Mouse (Mus musculus): ENCODE measurements around the gene Gm49368. TPM values are rescaled to one million over a fixed set of nuclear protein-coding genes. Genes with fewer than 3 reads are reported as not detected.
"Not testable (repeated sequence)": the region's sequence is repeated elsewhere in the genome, so short reads cannot be mapped to it uniquely, and the experiment has no call there.

The Gm49368 gene
- polyA plus RNA-seq (2015; fragmentation: Nextera tagmentation; extraction: Ambion mirVana) = not detected in 2 replicates

- no peak within 1 kb of the TSS for H3K27ac ChIP-seq
- H3K4me1 ChIP-seq = no peaks in the 10 kb centered on the region
- no peak within 1 kb of the TSS for H3K4me3 ChIP-seq
- 88% methylated on average over 7 of the region's 7 CpGs for WGBS
- ATAC-seq (ENCODE audit: insufficient number of reproducible peaks, insufficient read depth, low FRiP score, low TSS enrichment, low read depth) = no peak
- H3K9ac ChIP-seq = no peak within 1 kb of the TSS
- no peak within 1 kb of the TSS for H3K4me2 ChIP-seq
- H3K9me3 ChIP-seq = 0 out of 2 replicates have a peak, but pooled peaks cover 3% of the 10 kb centered on the region
- no peaks in the 10 kb centered on the region for H3K27me3 ChIP-seq
- H3K36me3 ChIP-seq = no peaks in the 10 kb centered on the region
These were observed at the start of gene Gm49368, which contains the start of gene Itgam for GRCm38 (mm10) chr7:128062456-128062855. TSS of gene Gm49368 (plus strand) at chr7:128062683. TSS of gene Itgam (plus strand) at chr7:128062640.

- Histone ChIP-seq H3K4me3 (no peak overlapping the region), H3K27ac (no peak overlapping the region), H3K9ac (no peak overlapping the region), H3K9me3 (no peaks in the 10 kb centered on the region), H3K36me3 (no peaks in the 10 kb centered on the region), H3K4me1 (no peaks in the 10 kb centered on the region), H3K27me3 (0 out of 2 replicates have a peak, but pooled peaks cover 5% of the 10 kb centered on the region), H3K4me2 (no peak overlapping the region)
- WGBS = 91% methylated on average over 13 of the region's 13 CpGs
- ATAC-seq (ENCODE audit: insufficient number of reproducible peaks, insufficient read depth, low FRiP score, low TSS enrichment, low read depth) = no peak
These were observed 49.4 kb upstream of the Gm49368 start for GRCm38 (mm10) chr7:128013116-128013515.

GRCm38 (mm10) chr7:128016134-128016533 lies 46.3 kb upstream of the Gm49368 start:
- H3K4me1 ChIP-seq; ATAC-seq (ENCODE audit: insufficient number of reproducible peaks, insufficient read depth, low FRiP score, low TSS enrichment, low read depth); H3K36me3 ChIP-seq; H3K27me3 ChIP-seq; H3K9ac ChIP-seq; H3K27ac ChIP-seq; H3K4me2 ChIP-seq; H3K4me3 ChIP-seq; H3K9me3 ChIP-seq: not testable (repeated sequence)
- 75% methylated on average over 5 of the region's 5 CpGs for WGBS

- no peak overlapping the region for H3K9ac ChIP-seq
- no peaks in the 10 kb centered on the region for H3K4me1 ChIP-seq
- no peak overlapping the region for H3K4me2 ChIP-seq
- ATAC-seq (ENCODE audit: insufficient number of reproducible peaks, insufficient read depth, low FRiP score, low TSS enrichment, low read depth) = no peak
- no peak overlapping the region for H3K4me3 ChIP-seq
- WGBS = 64% methylated on average over 6 of the region's 6 CpGs
- H3K27ac ChIP-seq = no peak overlapping the region
- no peaks in the 10 kb centered on the region for H3K27me3 ChIP-seq
- no peaks in the 10 kb centered on the region for H3K9me3 ChIP-seq
- H3K36me3 ChIP-seq = no peaks in the 10 kb centered on the region
These were observed 45.8 kb upstream of the Gm49368 start for GRCm38 (mm10) chr7:128016650-128017049.

- Histone ChIP-seq H3K4me3 (no peak overlapping the region), H3K36me3 (no peaks in the 10 kb centered on the region), H3K9ac (no peak overlapping the region), H3K4me1 (no peaks in the 10 kb centered on the region), H3K4me2 (no peak overlapping the region), H3K27ac (no peak overlapping the region), H3K9me3 (no peaks in the 10 kb centered on the region), H3K27me3 (no peaks in the 10 kb centered on the region)
- ATAC-seq (ENCODE audit: insufficient number of reproducible peaks, insufficient read depth, low FRiP score, low TSS enrichment, low read depth) = no peak
- WGBS = 87% methylated on average over 3 of the region's 3 CpGs
These were observed 44.2 kb upstream of the Gm49368 start for GRCm38 (mm10) chr7:128018275-128018674.

GRCm38 (mm10) chr7:128019187-128019586 lies 43.3 kb upstream of the Gm49368 start:
- Histone ChIP-seq H3K4me2 (no peak overlapping the region), H3K9ac (no peak overlapping the region), H3K27ac (no peak overlapping the region), H3K27me3 (no peaks in the 10 kb centered on the region), H3K4me1 (no peaks in the 10 kb centered on the region), H3K36me3 (no peaks in the 10 kb centered on the region), H3K4me3 (no peak overlapping the region), H3K9me3 (no peaks in the 10 kb centered on the region)
- ATAC-seq (ENCODE audit: insufficient number of reproducible peaks, insufficient read depth, low FRiP score, low TSS enrichment, low read depth) = no peak
- WGBS = 87% methylated on average over 2 of the region's 2 CpGs

- WGBS = 61% methylated on average over 8 of the region's 8 CpGs
- no peak for ATAC-seq (ENCODE audit: insufficient number of reproducible peaks, insufficient read depth, low FRiP score, low TSS enrichment, low read depth)
These were observed 39.5 kb upstream of the Gm49368 start for GRCm38 (mm10) chr7:128022974-128023373.

GRCm38 (mm10) chr7:128023565-128023964 lies 38.9 kb upstream of the Gm49368 start:
- ATAC-seq (ENCODE audit: insufficient number of reproducible peaks, insufficient read depth, low FRiP score, low TSS enrichment, low read depth) = no peak
- WGBS = 86% methylated on average over 4 of the region's 4 CpGs

More at GRCm38 (mm10) chr7:128022974-128023373, 39.5 kb upstream of the Gm49368 start:
- no peaks in the 10 kb centered on the region for H3K27me3 ChIP-seq
- H3K4me3 ChIP-seq = no peak overlapping the region
- H3K9ac ChIP-seq = no peak overlapping the region
- H3K9me3 ChIP-seq = no peaks in the 10 kb centered on the region
- H3K4me2 ChIP-seq = no peak overlapping the region
- no peaks in the 10 kb centered on the region for H3K36me3 ChIP-seq
- H3K4me1 ChIP-seq = no peaks in the 10 kb centered on the region
- no peak overlapping the region for H3K27ac ChIP-seq

GRCm38 (mm10) chr7:128024364-128024763 lies 38.1 kb upstream of the Gm49368 start:
- Histone ChIP-seq H3K4me1 (no peaks in the 10 kb centered on the region), H3K9ac (no peak overlapping the region), H3K27ac (no peak overlapping the region), H3K27me3 (no peaks in the 10 kb centered on the region), H3K4me2 (no peak overlapping the region), H3K4me3 (no peak overlapping the region), H3K36me3 (no peaks in the 10 kb centered on the region), H3K9me3 (no peaks in the 10 kb centered on the region)
- WGBS = 92% methylated on average over 9 of the region's 9 CpGs
- ATAC-seq (ENCODE audit: insufficient number of reproducible peaks, insufficient read depth, low FRiP score, low TSS enrichment, low read depth) = no peak

More at GRCm38 (mm10) chr7:128023565-128023964, 38.9 kb upstream of the Gm49368 start:
- Histone ChIP-seq H3K4me1 (no peaks in the 10 kb centered on the region), H3K4me2 (no peak overlapping the region), H3K9me3 (no peaks in the 10 kb centered on the region), H3K27ac (no peak overlapping the region), H3K27me3 (no peaks in the 10 kb centered on the region), H3K9ac (no peak overlapping the region), H3K4me3 (no peak overlapping the region), H3K36me3 (no peaks in the 10 kb centered on the region)

- no peak overlapping the region for H3K4me2 ChIP-seq
- no peak overlapping the region for H3K4me3 ChIP-seq
- H3K36me3 ChIP-seq = no peaks in the 10 kb centered on the region
- no peak overlapping the region for H3K27ac ChIP-seq
- no peaks in the 10 kb centered on the region for H3K4me1 ChIP-seq
- no peak overlapping the region for H3K9ac ChIP-seq
- 87% methylated on average over 4 of the region's 4 CpGs for WGBS
- H3K27me3 ChIP-seq = no peaks in the 10 kb centered on the region
- no peak for ATAC-seq (ENCODE audit: insufficient number of reproducible peaks, insufficient read depth, low FRiP score, low TSS enrichment, low read depth)
- no peaks in the 10 kb centered on the region for H3K9me3 ChIP-seq
These were observed 37.6 kb upstream of the Gm49368 start for GRCm38 (mm10) chr7:128024932-128025331.

GRCm38 (mm10) chr7:128025381-128025780 lies 37.1 kb upstream of the Gm49368 start:
- Histone ChIP-seq H3K27me3 (no peaks in the 10 kb centered on the region), H3K4me2 (no peak overlapping the region), H3K9me3 (no peaks in the 10 kb centered on the region), H3K4me3 (no peak overlapping the region), H3K27ac (no peak overlapping the region), H3K36me3 (no peaks in the 10 kb centered on the region), H3K4me1 (no peaks in the 10 kb centered on the region), H3K9ac (no peak overlapping the region)
- no peak for ATAC-seq (ENCODE audit: insufficient number of reproducible peaks, insufficient read depth, low FRiP score, low TSS enrichment, low read depth)
- 68% methylated on average over 4 of the region's 4 CpGs for WGBS

GRCm38 (mm10) chr7:128031403-128031976 lies 31.0 kb upstream of the Gm49368 start:
- H3K27me3 ChIP-seq = no peaks in the 10 kb centered on the region
- no peak; the same call in 1 of the 2 replicates for ATAC-seq (ENCODE audit: insufficient number of reproducible peaks, insufficient read depth, low FRiP score, low TSS enrichment, low read depth)
- 37% methylated on average over 9 of the region's 9 CpGs for WGBS

More at GRCm38 (mm10) chr7:128031403-128031976, 31.0 kb upstream of the Gm49368 start:
- no peak overlapping the region for H3K27ac ChIP-seq
- H3K9me3 ChIP-seq = no peaks in the 10 kb centered on the region
- H3K4me1 ChIP-seq = no peaks in the 10 kb centered on the region
- no peak overlapping the region for H3K4me3 ChIP-seq
- H3K4me2 ChIP-seq = no peak overlapping the region
- no peak overlapping the region for H3K9ac ChIP-seq
- no peaks in the 10 kb centered on the region for H3K36me3 ChIP-seq

Data from embryonic facial prominence, embryonic 13.5 days (tissue).